Mouse (Mus musculus) neural tube, embryonic 13.5 days (tissue): ENCODE data around the gene Urb1. TPM values are rescaled to one million over a fixed set of nuclear protein-coding genes. Genes with fewer than 3 reads are reported as not detected.

Experiments
- ATAC-seq: fragments of 200-750 bp; cut with Nextera tagmentation; 2 replicates; pipeline ENCODE4 v1.8.0; 2017; ENCODE audit warnings: low read depth, mild to moderate bottlenecking, moderate TSS enrichment, moderate library complexity
- H3K27ac ChIP-seq: fragments of 300-500 bp; sonication (generic); replicated peaks from 2 replicates; pipeline ENCODE4 v1.5.1; 2015; ENCODE audit warnings: moderate library complexity, mild to moderate bottlenecking, inconsistent platforms
- H3K27me3 ChIP-seq: fragments of 300-500 bp; sonication (generic); 2 replicates; pipeline ENCODE4 v1.6.1; 2015; ENCODE audit warnings: mild to moderate bottlenecking, inconsistent platforms
- H3K36me3 ChIP-seq: fragments of 300-500 bp; sonication (generic); 2 replicates; pipeline ENCODE4 v1.6.1; 2015; ENCODE audit warnings: mild to moderate bottlenecking, inconsistent platforms
- H3K4me1 ChIP-seq: fragments of 300-500 bp; sonication (generic); replicated peaks from 2 replicates; pipeline ENCODE4 v1.6.1; 2015; ENCODE audit warnings: inconsistent platforms
- H3K4me2 ChIP-seq: fragments of 300-500 bp; sonication (generic); 2 replicates; pipeline ENCODE4 v1.6.1; 2015; ENCODE audit warnings: inconsistent platforms, mild to moderate bottlenecking, moderate library complexity
- H3K4me3 ChIP-seq: fragments of 300-500 bp; sonication (generic); 2 replicates; pipeline ENCODE4 v1.5.1; 2015; ENCODE audit warnings: mild to moderate bottlenecking, inconsistent platforms
- H3K9ac ChIP-seq: fragments of 300-500 bp; sonication (generic); 2 replicates; pipeline ENCODE4 v1.6.1; 2015; ENCODE audit warnings: moderate library complexity, mild to moderate bottlenecking, inconsistent platforms
- H3K9me3 ChIP-seq: fragments of 300-500 bp; sonication (generic); 2 replicates; pipeline ENCODE4 v1.6.1; 2016; ENCODE audit warnings: inconsistent platforms
- WGBS: fragments of 180-500 bp; shearing (Covaris S2); methylation state at CpG from one replicate; pipeline ENCODE4 v1.1.7; 2015; 5-methylcytosine and 5-hydroxymethylcytosine counted together
- polyA plus RNA-seq: library from polyadenylated mRNA; unstranded; fragments of >200 nt; fragmentation: Nextera tagmentation; extraction: Ambion mirVana; gene quantifications from 2 replicates; pipeline ENCODE4 v1.2.1, GENCODE M21; 2015

The Urb1 gene
- polyA plus RNA-seq, 1 experiment from 2014 or later: 8.8 TPM

GRCm38 (mm10) chr16:90759335-90759734 lies 50.9 kb downstream of the Urb1 start:
- no peak overlapping the region for H3K9ac ChIP-seq
- peaks cover 13% of the 10 kb centered on the region; the same call in 1 of the 2 replicates for H3K4me1 ChIP-seq
- H3K27ac ChIP-seq: no peak overlapping the region
- H3K27me3 ChIP-seq: no peaks in the 10 kb centered on the region
- ATAC-seq: peak; percentile 36; the same call in 1 of the 2 replicates
- H3K36me3 ChIP-seq: peaks cover 82% of the 10 kb centered on the region
- no peaks in the 10 kb centered on the region for H3K9me3 ChIP-seq
- H3K4me3 ChIP-seq: no peak overlapping the region
- H3K4me2 ChIP-seq: no peak overlapping the region
- WGBS: 28% methylated on average over 3 of the region's 3 CpGs

GRCm38 (mm10) chr16:90753386-90753941 lies 56.7 kb downstream of the Urb1 start:
- Histone ChIP-seq H3K4me3 (no peak overlapping the region), H3K36me3 (peaks cover 70% of the 10 kb centered on the region), H3K9me3 (no peaks in the 10 kb centered on the region), H3K4me1 (no peaks in the 10 kb centered on the region), H3K4me2 (no peak overlapping the region), H3K27ac (no peak overlapping the region), H3K27me3 (no peaks in the 10 kb centered on the region), H3K9ac (no peak overlapping the region)
- 93% methylated on average over 13 of the region's 13 CpGs for WGBS
- ATAC-seq: no peak

GRCm38 (mm10) chr16:90748169-90748568 lies 62.0 kb downstream of the Urb1 start:
- Histone ChIP-seq H3K9ac (no peak overlapping the region), H3K27ac (no peak overlapping the region), H3K4me3 (no peak overlapping the region), H3K9me3 (no peaks in the 10 kb centered on the region), H3K36me3 (peaks cover 29% of the 10 kb centered on the region), H3K4me2 (no peak overlapping the region), H3K4me1 (no peaks in the 10 kb centered on the region), H3K27me3 (peaks cover 4% of the 10 kb centered on the region)
- WGBS: 100% methylated on average over 7 of the region's 7 CpGs
- no peak for ATAC-seq

DNA sequence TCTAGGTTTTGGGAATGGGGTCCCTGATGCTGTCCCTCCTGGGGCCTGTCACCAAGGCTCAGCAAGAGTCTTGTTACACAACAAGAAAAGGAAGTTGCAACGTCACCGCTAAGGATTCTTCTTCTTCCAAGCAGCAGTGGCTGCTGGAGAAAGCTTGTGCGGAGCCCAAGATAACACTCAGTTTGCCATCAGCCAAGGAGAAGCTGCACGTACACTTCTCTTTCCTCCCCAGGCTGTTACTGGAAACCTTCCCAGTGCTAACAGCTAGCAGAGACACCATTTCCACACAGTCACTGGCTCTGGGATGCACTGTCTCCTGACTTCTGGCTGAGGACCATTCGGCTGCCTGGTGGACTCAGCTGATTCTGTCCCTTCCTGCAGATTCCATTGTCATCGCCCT lies 63.1 kb downstream of the Urb1 start:
- Histone ChIP-seq H3K36me3 (peaks cover 19% of the 10 kb centered on the region), H3K4me1 (peaks cover 5% of the 10 kb centered on the region), H3K9me3 (no peaks in the 10 kb centered on the region), H3K27me3 (peaks cover 4% of the 10 kb centered on the region), H3K4me3 (no peak overlapping the region), H3K27ac (no peak overlapping the region), H3K9ac (no peak overlapping the region), H3K4me2 (no peak overlapping the region)
- ATAC-seq: no peak
- WGBS: 92% methylated on average over 6 of the region's 6 CpGs

DNA sequence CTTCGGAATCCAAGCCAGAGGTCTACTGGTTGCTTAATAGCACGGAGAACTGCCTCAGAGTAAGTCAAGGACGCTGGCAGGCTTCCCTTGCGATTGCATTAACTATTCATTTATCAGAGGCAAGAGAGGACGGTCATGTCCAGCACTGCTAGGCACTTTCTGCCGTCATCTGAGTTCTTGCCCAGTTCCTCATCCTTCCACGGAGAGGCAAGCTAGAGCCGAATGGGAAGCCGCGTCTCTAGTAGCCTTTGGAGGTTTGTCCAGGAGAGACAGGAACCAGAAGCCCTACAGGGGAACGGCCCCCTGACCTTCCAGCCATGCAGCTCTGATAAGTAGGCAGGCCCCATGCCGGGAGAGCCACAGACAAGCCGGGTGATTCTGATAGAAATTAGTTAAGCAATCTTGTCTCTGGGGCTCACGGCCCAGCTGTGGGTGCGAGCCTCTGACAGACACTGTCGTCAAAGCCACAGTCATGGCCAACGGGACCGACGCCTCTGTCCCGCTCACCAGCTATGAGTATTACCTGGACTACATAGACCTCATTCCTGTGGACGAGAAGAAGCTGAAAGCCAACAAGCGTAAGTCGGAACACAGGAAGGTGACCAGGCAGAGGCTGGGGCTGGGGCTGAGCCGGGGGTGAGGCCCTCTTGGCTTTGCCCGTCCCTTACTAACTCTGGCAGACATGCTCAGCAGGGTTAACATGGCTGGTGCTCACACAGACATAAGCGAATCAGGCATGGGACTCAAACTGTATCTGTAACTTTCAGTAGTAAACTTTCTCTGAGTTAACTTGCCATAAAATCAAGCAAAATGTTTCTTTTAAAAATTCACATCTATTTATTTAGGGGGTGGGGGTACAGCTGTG lies 71.9 kb downstream of the Urb1 start, which contains the start of gene Mrap:
Mrap (plus strand) TSS at position 116 of the 865 bp plus-strand sequence.
- ATAC-seq: no peak
- no peak within 1 kb of the TSS for H3K27ac ChIP-seq
- WGBS: 88% methylated on average over 26 of the region's 26 CpGs
- H3K27me3 ChIP-seq: 0 out of 2 replicates have a peak, but pooled peaks cover 3% of the 10 kb centered on the region
- no peak within 1 kb of the TSS for H3K4me3 ChIP-seq
- H3K4me2 ChIP-seq: no peak within 1 kb of the TSS
- H3K9ac ChIP-seq: no peak within 1 kb of the TSS
- peaks cover 15% of the 10 kb centered on the region for H3K4me1 ChIP-seq
- no peaks in the 10 kb centered on the region for H3K9me3 ChIP-seq
- no peaks in the 10 kb centered on the region for H3K36me3 ChIP-seq

GRCm38 (mm10) chr16:90736672-90737270 lies 73.4 kb downstream of the Urb1 start:
- H3K27me3 ChIP-seq: 0 out of 2 replicates have a peak, but pooled peaks cover 3% of the 10 kb centered on the region
- H3K9me3 ChIP-seq: 0 out of 2 replicates have a peak, but pooled peaks cover 5% of the 10 kb centered on the region
- ATAC-seq: no peak
- H3K36me3 ChIP-seq: no peaks in the 10 kb centered on the region
- H3K4me1 ChIP-seq: peaks cover 7% of the 10 kb centered on the region
- no peak overlapping the region for H3K27ac ChIP-seq
- H3K4me3 ChIP-seq: no peak overlapping the region
- no peak overlapping the region for H3K4me2 ChIP-seq
- WGBS: 67% methylated on average over 10 of the region's 10 CpGs
- H3K9ac ChIP-seq: no peak overlapping the region

DNA sequence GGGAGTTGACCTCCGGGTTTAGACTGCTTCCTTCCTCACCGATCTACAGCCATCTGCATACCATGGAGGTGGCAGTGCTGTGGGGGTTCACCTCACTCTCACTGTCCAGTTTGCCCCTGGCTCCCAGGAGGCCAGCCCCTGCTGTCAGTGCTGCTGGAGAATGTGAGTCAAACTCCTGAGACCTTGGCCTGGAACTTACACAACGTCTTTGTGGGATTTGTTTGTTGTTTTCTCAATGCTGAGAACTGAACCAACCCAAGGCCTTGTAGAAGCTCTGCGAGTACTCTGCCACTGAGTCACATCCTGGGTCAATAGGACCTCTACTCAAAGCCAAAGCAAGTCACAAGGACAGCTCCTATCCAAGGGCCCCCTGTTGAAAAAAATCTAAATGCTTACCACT lies 74.6 kb downstream of the Urb1 start:
- H3K9me3 ChIP-seq: peaks cover 9% of the 10 kb centered on the region; the same call in 1 of the 2 replicates
- no peak overlapping the region for H3K4me3 ChIP-seq
- 84% methylated on average over 4 of the region's 4 CpGs for WGBS
- no peak for ATAC-seq
- no peaks in the 10 kb centered on the region for H3K36me3 ChIP-seq
- no peak overlapping the region for H3K4me2 ChIP-seq
- no peak overlapping the region for H3K9ac ChIP-seq
- H3K27me3 ChIP-seq: 0 out of 2 replicates have a peak, but pooled peaks cover 3% of the 10 kb centered on the region
- no peaks in the 10 kb centered on the region for H3K4me1 ChIP-seq
- H3K27ac ChIP-seq: no peak overlapping the region

GRCm38 (mm10) chr16:90727233-90728115 lies 82.7 kb downstream of the Urb1 start, which contains the start of gene Mis18a:
TSS of gene Mis18a (minus strand) at chr16:90727404.
- Histone ChIP-seq H3K36me3 (0 out of 2 replicates have a peak, but pooled peaks cover 3% of the 10 kb centered on the region), H3K9ac (peak within 1 kb of the TSS; percentile 80), H3K4me1 (peaks cover 9% of the 10 kb centered on the region), H3K27me3 (no peaks in the 10 kb centered on the region), H3K4me2 (peak within 1 kb of the TSS; percentile 98), H3K9me3 (peaks cover 7% of the 10 kb centered on the region; the same call in 1 of the 2 replicates), H3K27ac (peak within 1 kb of the TSS; percentile 82), H3K4me3 (peak within 1 kb of the TSS; percentile 80)
- 2% methylated on average over 53 of the region's 53 CpGs for WGBS
- peak; percentile 96 for ATAC-seq

DNA sequence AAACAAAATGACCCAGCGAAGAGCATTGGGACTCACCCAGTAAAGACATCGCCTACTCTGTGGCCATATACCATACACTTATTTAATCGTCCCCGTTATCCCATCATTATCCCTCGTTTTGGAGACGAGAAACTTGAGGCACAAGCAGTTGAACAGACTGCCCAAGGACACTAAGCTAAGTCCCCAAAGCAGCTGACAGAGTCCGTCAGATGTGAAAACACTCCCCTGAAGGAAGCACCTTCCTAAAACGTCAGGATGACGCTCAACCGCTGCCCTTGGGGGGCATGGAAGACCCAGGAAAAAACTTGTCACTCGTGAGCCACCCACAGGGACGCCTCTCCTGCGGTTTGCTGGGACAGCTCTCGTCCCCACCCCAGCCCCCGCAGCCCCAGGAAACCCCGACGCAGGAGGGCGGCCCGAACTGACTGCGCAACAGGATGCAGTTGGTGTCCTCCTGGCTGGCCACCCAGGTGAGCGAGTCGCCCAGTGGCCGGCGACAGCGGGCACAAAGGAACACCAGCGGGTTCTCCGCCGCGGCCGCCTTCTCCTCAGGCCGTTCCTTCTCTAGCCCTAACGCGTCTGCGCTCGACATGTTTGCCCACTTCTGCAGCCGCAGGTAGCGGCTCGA lies 83.5 kb downstream of the Urb1 start:
- ATAC-seq: peak; percentile 55

GRCm38 (mm10) chr16:90724051-90724450 lies 86.2 kb downstream of the Urb1 start:
- WGBS: 91% methylated on average over 4 of the region's 4 CpGs
- Histone ChIP-seq H3K9me3 (no peaks in the 10 kb centered on the region), H3K27ac (no peak overlapping the region), H3K4me3 (no peak overlapping the region), H3K4me2 (no peak overlapping the region), H3K4me1 (peaks cover 9% of the 10 kb centered on the region), H3K27me3 (no peaks in the 10 kb centered on the region), H3K9ac (no peak overlapping the region), H3K36me3 (peaks cover 18% of the 10 kb centered on the region)
- no peak for ATAC-seq

More for the DNA sequence above, 83.5 kb downstream of the Urb1 start:
- Histone ChIP-seq H3K9me3 (peaks cover 5% of the 10 kb centered on the region; the same call in 1 of the 2 replicates), H3K9ac (peak overlapping the region; percentile 74), H3K4me1 (peaks cover 9% of the 10 kb centered on the region), H3K4me3 (peak overlapping the region; percentile 80), H3K27me3 (no peaks in the 10 kb centered on the region), H3K4me2 (peak overlapping the region; percentile 98), H3K36me3 (0 out of 2 replicates have a peak, but pooled peaks cover 3% of the 10 kb centered on the region), H3K27ac (no peak overlapping the region)
- WGBS: 6% methylated on average over 38 of the region's 38 CpGs

DNA sequence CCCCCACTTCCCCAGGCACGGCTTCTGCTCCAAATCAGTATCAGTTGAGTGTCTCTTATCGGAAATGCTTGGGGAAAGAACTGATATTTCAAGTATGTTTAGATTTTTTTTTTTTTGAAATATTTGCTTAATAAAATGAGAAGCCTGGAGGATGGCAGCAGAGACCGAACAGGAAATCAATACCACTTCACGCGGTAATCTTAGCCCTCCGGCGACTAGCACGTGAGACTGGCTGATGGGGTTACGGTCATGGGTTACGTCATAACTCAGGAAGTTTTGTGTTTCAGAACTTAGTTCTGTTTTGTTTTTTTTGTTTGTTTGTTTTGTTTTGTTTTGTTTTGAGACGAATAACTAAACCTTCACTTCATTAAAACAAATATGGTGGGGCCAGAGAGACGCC lies 99.9 kb downstream of the Urb1 start:
- ATAC-seq: no peak
- Histone ChIP-seq H3K27me3 (peaks cover 14% of the 10 kb centered on the region), H3K9me3 (no peaks in the 10 kb centered on the region), H3K27ac (peak overlapping the region; percentile 67), H3K4me1 (peaks cover 31% of the 10 kb centered on the region), H3K4me2 (peak overlapping the region; percentile 57), H3K36me3 (no peaks in the 10 kb centered on the region), H3K4me3 (peak overlapping the region; percentile 25), H3K9ac (peak overlapping the region; percentile 67)
- 77% methylated on average over 12 of the region's 12 CpGs for WGBS
